Mouse (Mus musculus) kidney, postnatal 25 days (tissue): ENCODE measurements at regions not wholly inside any gene's neighbourhood (a gene's known extent, or its start where the extent isn't known, plus 50 kb on each side); places are given as distances from the start of the nearest gene placed in this dataset.

ENCODE experiments used
- DNase-seq, 2 experiments: peaks; one replicate each; pipeline ENCODE4 v3.0.0; 2021; ENCODE audit warnings: mixed read lengths in 2 of 2

GRCm38 (mm10) chr10:67439844-67440243 lies 95.4 kb upstream of the Egr2 start:
- DNase-seq = no peak

DNA sequence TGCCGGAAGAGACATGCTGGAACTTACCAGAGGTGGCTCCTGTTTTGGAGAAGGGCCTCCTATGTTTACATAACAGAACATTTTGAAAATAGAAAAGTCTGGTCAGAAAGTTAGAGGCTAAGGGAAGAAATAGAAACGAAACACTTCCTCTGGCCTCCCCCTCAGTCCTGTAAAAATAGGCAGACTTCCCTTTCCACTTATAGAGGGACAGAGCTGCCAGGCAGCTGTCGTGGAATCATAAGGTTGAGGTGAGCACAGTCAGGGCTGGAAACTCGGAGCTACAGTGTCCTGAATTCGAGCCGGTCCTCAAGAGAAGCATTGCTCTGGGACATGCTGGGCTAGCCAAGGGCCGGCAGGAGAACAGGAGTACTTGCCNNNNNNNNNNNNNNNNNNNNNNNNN lies 94.0 kb upstream of the Egr2 start:
- no peak for DNase-seq

DNA sequence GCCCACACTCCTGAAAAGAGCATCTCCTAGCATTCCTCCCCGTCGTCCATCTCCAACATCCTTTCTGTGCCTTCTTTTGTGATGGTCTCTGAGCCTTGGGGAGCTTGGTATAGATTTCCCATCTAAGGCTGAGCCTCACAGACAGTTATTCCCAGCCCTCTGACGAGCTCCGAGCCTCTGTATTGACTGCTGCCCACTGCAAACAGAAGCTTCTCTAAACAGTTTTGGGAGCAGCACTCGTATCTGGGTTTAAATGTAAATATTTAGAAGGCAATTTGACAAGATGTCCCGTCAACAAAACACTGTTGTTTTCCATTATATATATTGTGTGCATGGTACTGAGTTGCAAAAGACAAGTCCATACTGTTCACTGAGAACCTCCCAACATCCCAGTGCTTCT lies 86.4 kb upstream of the Egr2 start:
- no peak for DNase-seq

DNA sequence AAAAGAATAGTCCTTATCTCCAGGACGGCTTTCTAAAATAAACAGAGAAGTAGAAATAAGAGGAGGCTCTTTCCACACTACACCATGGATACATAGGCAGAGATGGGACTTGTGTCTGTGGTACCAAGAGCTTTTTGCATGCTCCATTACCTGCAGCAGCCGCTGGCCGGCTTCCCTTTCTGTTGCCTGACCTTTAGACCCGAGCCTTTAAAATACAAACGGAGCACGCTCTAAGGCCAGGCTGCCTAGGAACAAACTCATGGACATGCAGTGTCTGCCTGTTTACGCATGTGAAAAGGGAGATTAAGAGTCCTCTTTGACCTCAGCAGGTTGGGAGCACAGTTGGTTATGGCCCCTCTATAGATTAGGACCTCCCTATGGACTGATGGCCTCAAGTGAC lies 81.1 kb upstream of the Egr2 start:
- peak; percentile 73 for DNase-seq

DNA sequence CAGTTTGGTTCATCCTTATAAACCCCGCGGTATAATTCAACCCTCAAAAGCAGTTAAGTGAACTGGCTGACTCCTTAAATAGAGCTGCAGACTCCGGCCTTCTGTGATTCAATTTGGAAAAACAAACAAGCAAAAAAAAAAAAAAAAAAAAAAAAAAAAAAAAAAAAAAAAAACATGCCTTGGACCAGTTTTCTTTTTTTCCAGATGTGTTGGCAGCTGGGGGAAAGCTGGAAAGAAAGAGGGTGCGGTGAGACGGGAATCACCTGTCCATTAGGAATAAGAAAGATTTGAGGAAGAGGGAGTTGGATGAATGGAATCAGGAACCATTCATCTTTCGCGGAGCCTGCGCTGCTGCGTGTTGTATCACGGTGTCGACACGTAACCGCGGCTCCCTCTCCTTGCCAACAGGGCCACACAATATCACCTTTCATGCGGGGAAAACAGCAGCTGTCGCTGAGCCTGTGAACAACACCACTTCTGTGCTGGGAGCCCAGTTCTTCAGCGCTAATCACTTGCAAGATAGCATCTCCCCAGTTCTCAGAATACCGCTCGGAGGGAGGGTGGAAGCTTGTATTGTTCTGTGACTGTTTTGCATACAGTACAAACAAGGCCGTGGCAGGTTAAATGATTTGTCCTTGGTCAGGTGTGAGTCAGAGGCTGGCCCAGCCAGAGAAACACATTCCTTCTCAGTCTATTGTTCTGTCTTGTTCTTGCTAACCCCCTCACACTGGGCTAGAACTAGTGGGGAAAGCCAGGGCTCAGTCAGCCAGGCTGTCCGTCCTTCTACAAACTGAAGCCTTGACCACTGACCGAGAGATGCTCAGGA lies 76.6 kb upstream of the Egr2 start:
- no peak for DNase-seq

DNA sequence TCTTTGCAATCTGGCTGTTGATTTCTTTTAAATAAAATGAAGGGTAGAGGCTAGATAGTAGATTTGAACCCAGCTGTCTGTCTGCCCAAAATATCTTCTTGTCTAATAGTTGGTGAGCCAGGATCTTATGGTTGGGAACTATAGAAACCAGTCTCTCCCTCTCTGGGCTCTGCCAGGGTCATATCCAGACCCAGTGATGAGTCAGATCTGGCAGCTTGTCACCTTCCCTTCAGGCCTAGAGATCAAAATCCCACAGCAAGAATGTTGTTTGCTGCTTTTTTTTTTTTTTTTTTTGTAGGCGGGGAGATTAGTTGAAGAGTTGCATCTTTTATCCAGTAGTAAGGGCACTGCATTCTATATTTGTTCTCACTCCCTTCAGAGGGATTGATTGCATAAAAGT lies 74.0 kb upstream of the Egr2 start:
- no peak for DNase-seq

GRCm38 (mm10) chr10:67461862-67462261 lies 73.4 kb upstream of the Egr2 start:
- DNase-seq = no peak

DNA sequence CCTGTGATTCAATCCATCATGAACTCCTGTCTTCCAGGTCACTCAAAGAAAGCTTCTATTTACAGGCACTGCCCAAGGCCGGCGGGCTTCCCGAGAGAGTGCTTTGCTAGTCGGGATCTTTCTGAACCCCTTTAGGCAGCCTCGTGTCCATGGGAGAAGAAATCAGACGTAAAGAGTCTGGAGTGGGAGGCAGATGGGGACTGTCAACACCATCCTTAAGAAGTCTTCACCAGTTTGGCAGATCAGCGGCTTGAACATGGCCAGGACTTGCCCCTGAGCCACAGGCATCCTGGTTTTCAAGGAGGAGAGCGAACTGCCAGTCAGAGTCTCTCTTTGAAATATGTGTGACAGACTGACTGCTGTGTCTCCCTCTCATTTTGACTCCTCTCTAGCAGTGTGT lies 66.6 kb upstream of the Egr2 start:
- DNase-seq = no peak

- DNase-seq = no peak
These were observed 62.3 kb upstream of the Egr2 start for GRCm38 (mm10) chr10:67473016-67473415.

- peak; percentile 38 to 45 for DNase-seq
These were observed 60.9 kb upstream of the Egr2 start for GRCm38 (mm10) chr10:67474336-67474735.

DNA sequence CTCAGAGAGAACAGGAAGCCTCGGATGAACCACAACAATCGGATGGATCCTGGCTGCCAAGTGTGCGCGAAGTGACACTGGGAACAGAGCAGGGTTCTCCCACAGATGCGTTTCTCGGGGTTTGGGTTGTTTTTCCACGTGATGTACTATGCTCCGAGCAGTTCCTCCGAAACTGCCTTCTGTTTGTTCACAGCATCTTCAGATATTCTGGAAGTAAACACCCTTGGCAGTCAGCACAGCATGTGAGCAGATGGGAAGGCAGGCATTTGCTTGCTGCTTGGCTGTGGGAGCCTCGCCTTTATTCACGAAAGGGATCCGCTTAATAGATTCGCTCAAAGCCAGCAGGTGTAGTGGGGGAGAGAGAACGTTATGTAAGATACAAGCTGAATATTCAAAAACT lies 53.0 kb upstream of the Egr2 start:
- no peak for DNase-seq

GRCm38 (mm10) chr10:67483371-67483770 lies 51.9 kb upstream of the Egr2 start:
- no peak for DNase-seq

- no peak for DNase-seq
These were observed 51.1 kb upstream of the Egr2 start for GRCm38 (mm10) chr10:67484091-67484745.
